Mouse (Mus musculus) megakaryocyte, embryonic 14.5 days (primary cell): ENCODE data around the gene Fyn. TPM values are rescaled to one million over a fixed set of nuclear protein-coding genes. Genes with fewer than 3 reads are reported as not detected.

Experiments used
- H3K27me3 ChIP-seq: replicated peaks from 2 replicates; pipeline ENCODE3; 2012; ENCODE audit warnings: inconsistent platforms
- H3K36me3 ChIP-seq: replicated peaks from 2 replicates; pipeline ENCODE3; 2012; ENCODE audit warnings: low read length, inconsistent platforms, mixed read lengths
- H3K4me1 ChIP-seq: 2 replicates; pipeline ENCODE4 v1.6.1; 2012; ENCODE audit warnings: inconsistent platforms
- H3K4me3 ChIP-seq: replicated peaks from 2 replicates; pipeline ENCODE3; 2012; ENCODE audit warnings: moderate library complexity, mild to moderate bottlenecking, inconsistent platforms
- H3K9me3 ChIP-seq: 2 replicates; pipeline ENCODE4 v1.6.1; 2012; ENCODE audit warnings: inconsistent platforms
- FLI1 ChIP-seq: IDR thresholded peaks from 2 replicates; pipeline ENCODE4 v1.6.1; 2012; ENCODE audit warnings: low read length, inconsistent platforms, mixed read lengths
- GATA1 ChIP-seq: IDR thresholded peaks from 3 replicates; pipeline ENCODE4 v1.6.1; 2012; ENCODE audit warnings: mixed read lengths, low read length, inconsistent platforms, borderline replicate concordance
- polyA plus RNA-seq: library from polyadenylated mRNA; stranded (reverse); fragments of >175 nt; gene quantifications from 2 replicates; pipeline ENCODE4 v1.2.3, GENCODE M21; 2012; ENCODE audit warnings: low replicate concordance; ENCODE audit not compliant: insufficient read depth

Gene Fyn
- polyA plus RNA-seq, 1 experiment, result 43.3 TPM

- TF ChIP-seq FLI1 (no peak), GATA1 (no peak)
- Histone ChIP-seq H3K4me1 (peaks cover 78% of the 10 kb centered on the region), H3K36me3 (peaks cover 76% of the 10 kb centered on the region), H3K27me3 (no peaks in the 10 kb centered on the region), H3K4me3 (no peak overlapping the region), H3K9me3 (no peaks in the 10 kb centered on the region)
Observed at GRCm38 (mm10) chr10:39462711-39463110, 94.1 kb downstream of the Fyn start.

DNA sequence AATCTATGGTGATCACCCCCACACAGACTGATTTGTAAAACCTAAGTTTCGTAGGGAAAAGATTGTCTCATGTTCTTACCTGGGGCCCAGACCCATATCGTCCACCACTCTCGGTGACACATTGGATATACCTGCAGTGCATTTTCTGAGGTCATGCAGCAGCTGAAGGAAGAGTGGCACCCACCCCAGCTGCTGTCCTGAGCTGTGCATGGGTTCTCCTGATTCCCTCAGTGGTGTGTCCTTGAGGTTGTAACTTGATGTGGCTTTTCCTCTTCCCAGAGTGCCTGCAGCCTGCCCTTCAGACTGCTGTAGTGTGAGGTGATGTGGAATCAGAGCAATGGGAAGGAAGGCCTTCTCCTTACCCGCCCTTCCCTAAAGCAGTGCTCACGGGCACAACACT lies 95.7 kb downstream of the Fyn start:
- Histone ChIP-seq H3K9me3 (no peaks in the 10 kb centered on the region), H3K36me3 (peaks cover 81% of the 10 kb centered on the region), H3K4me1 (peaks cover 77% of the 10 kb centered on the region), H3K27me3 (no peaks in the 10 kb centered on the region), H3K4me3 (no peak overlapping the region)
- TF ChIP-seq FLI1 (no peak), GATA1 (no peak)

DNA sequence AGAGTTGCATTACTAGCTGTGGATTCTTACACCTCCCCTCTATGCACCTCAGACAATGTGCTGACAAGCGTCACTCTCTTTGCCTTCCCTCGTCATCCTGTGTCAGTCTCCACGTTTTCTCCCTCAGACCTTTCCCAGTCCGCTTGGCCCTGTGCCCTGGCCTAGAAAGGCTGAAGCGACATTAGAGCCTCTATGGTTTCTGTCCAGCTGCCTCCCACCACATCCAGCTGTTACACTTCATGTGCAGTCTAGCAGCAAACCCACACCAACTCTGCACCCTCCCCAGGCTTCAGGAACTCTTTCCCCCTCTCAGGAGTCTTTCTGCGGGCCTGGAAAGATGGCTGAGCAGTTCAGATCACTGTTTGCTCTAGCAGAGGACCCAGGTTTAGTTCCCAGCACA lies 98.7 kb downstream of the Fyn start:
- Histone ChIP-seq H3K4me3 (no peak overlapping the region), H3K4me1 (peaks cover 81% of the 10 kb centered on the region), H3K9me3 (no peaks in the 10 kb centered on the region), H3K27me3 (no peaks in the 10 kb centered on the region), H3K36me3 (peaks cover 89% of the 10 kb centered on the region)
- TF ChIP-seq GATA1, result no peak
- TF ChIP-seq FLI1, result no peak

- H3K36me3 ChIP-seq, result peaks cover 84% of the 10 kb centered on the region
- no peaks in the 10 kb centered on the region for H3K9me3 ChIP-seq
- no peak overlapping the region for H3K4me3 ChIP-seq
Observed at GRCm38 (mm10) chr10:39467821-39468220, 99.2 kb downstream of the Fyn start.

GRCm38 (mm10) chr10:39468576-39468975 lies 99.9 kb downstream of the Fyn start:
- Histone ChIP-seq H3K4me3 (no peak overlapping the region), H3K36me3 (peaks cover 81% of the 10 kb centered on the region), H3K27me3 (no peaks in the 10 kb centered on the region), H3K4me1 (peaks cover 81% of the 10 kb centered on the region), H3K9me3 (no peaks in the 10 kb centered on the region)
- TF ChIP-seq GATA1, result no peak
- TF ChIP-seq FLI1, result no peak

More at GRCm38 (mm10) chr10:39467821-39468220, 99.2 kb downstream of the Fyn start:
- H3K4me1 ChIP-seq, result peaks cover 78% of the 10 kb centered on the region
- TF ChIP-seq GATA1, result no peak
- TF ChIP-seq FLI1, result no peak
- H3K27me3 ChIP-seq, result no peaks in the 10 kb centered on the region

- Histone ChIP-seq H3K27me3 (no peaks in the 10 kb centered on the region), H3K36me3 (peaks cover 80% of the 10 kb centered on the region), H3K9me3 (no peaks in the 10 kb centered on the region), H3K4me1 (peaks cover 78% of the 10 kb centered on the region), H3K4me3 (no peak overlapping the region)
- no peak for TF ChIP-seq FLI1
- TF ChIP-seq GATA1, result no peak
Observed at GRCm38 (mm10) chr10:39469341-39469740, 100.7 kb downstream of the Fyn start.

- peaks cover 74% of the 10 kb centered on the region for H3K36me3 ChIP-seq
- no peaks in the 10 kb centered on the region for H3K27me3 ChIP-seq
- H3K4me1 ChIP-seq, result peaks cover 79% of the 10 kb centered on the region
- H3K9me3 ChIP-seq, result no peaks in the 10 kb centered on the region
- H3K4me3 ChIP-seq, result no peak overlapping the region
- TF ChIP-seq FLI1 (no peak), GATA1 (no peak)
Observed at GRCm38 (mm10) chr10:39470321-39470720, 101.7 kb downstream of the Fyn start.

DNA sequence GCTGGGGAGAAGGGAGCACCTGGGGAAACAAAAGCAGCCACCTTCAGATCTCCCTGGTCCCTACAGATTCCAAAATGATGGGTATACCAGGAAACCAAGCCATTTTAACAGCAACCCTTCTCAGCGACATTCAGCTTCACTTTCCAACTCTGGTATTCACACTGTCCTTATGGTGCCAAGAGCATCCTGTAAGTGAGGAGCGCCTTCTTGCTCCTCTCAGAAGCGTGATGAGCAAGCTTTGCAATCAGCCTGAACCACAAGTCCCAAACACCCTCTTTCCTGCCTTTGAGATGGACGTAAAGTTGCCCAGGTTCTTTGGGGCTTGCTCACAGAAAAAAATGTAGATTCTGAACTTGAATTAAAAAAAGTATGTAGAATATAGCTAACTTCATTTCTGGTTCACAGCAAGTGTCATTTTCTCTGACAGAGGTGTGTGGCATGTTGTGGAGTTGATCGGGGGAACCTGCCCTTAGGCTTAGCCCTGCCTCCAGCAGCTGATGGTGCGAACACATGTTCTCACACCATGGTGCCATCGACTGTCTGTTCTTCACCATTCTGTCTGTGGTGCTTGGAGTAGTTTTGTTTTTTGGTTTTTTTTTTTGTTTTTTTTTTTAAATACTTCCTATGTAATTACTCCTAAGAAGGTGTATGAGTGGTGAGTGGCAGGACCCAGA lies 102.5 kb downstream of the Fyn start:
- no peak for TF ChIP-seq GATA1
- Histone ChIP-seq H3K9me3 (no peaks in the 10 kb centered on the region), H3K4me3 (no peak overlapping the region), H3K27me3 (no peaks in the 10 kb centered on the region), H3K36me3 (peaks cover 66% of the 10 kb centered on the region), H3K4me1 (peaks cover 76% of the 10 kb centered on the region)

DNA sequence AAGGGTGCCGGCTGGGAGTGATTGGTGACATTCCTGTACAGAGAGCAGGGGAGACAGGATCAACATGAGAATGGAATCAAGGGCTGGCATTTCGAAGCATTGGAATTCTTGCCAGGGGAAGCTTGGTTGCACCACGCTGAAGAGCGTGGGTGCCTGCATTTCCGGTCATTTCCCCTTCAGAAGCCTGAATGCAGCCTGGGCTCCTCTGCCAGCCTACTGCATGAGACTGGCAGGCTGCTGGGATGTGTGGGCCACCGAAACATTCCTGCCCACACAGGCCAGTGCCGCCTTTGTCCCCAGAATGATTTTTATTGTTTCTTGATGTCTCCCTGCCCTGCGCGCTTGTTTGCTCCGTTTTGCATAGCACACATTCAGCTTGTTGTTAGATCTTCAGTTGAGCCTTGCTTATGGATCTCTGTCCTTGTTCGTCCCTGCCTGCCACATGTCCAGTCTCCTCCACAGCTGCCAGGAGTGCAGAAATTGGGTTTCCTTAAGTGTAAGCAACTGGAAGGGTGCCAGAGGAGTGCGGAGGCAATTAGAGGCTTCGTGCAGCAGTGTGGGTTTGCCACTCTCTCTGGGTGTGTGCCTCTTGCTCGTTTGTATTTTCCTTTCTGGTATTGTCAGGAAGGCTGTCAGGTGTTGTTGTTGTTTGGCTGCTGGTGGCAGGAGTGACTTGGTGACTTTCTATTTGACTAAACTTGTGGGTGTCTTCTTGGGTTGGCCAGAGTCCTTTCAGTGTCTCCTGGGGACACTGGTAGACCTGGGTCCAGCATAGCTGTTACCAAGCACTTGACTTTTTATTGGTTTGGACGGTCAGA lies 103.3 kb downstream of the Fyn start:
- Histone ChIP-seq H3K4me1 (peaks cover 76% of the 10 kb centered on the region), H3K4me3 (no peak overlapping the region), H3K36me3 (peaks cover 59% of the 10 kb centered on the region), H3K9me3 (no peaks in the 10 kb centered on the region), H3K27me3 (no peaks in the 10 kb centered on the region)
- no peak for TF ChIP-seq GATA1
- no peak for TF ChIP-seq FLI1

DNA sequence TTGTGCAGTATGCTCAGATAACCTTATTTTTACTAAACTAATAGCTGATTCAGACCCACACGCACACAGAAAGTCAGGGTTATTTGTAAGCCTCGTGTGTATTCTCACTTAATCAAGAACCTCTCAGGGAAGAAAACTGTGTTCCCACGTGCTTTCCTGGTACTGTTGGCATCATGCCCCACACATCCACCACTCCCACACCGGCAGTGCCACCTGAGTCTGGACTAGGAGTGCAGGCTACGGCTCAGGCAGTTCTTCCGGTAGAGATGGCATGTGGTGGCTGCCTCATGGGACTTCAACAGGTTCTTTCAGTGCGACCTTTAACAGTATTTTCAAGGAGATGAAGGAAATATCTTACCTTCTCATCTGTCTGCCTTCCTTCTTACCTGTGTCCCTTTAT lies 104.3 kb downstream of the Fyn start:
- Histone ChIP-seq H3K9me3 (no peaks in the 10 kb centered on the region), H3K4me3 (no peak overlapping the region), H3K4me1 (peaks cover 66% of the 10 kb centered on the region), H3K36me3 (peaks cover 49% of the 10 kb centered on the region), H3K27me3 (no peaks in the 10 kb centered on the region)
- no peak for TF ChIP-seq GATA1
- TF ChIP-seq FLI1, result no peak
